Mouse (Mus musculus): ENCODE data around the gene Copa. TPM values are rescaled to one million over a fixed set of nuclear protein-coding genes. Genes with fewer than 3 reads are reported as not detected.

Gene Copa
- total RNA-seq, 2 experiments from 2014 or later: 106 to 108 TPM

DNA sequence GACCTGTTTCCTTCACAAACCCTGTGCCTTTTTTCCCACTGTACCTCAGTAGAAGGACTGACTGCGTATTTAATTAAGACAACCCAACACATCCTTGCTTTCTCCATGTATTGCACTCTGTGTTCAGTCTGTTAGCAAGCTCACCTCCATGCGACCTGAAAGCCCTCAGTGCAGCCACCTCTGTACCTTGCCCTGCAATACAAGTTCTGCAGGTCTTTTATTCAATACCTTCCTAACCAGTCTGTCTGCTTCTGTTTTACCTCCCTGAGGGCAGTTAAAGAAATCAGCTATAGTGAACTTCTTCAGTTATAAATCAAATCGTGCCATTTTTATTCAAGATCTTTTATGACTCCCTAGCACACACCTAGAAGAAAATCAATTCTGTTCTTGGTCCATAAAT is 59.2 kb downstream of the Copa start:
- no peak for DNase-seq

DNA sequence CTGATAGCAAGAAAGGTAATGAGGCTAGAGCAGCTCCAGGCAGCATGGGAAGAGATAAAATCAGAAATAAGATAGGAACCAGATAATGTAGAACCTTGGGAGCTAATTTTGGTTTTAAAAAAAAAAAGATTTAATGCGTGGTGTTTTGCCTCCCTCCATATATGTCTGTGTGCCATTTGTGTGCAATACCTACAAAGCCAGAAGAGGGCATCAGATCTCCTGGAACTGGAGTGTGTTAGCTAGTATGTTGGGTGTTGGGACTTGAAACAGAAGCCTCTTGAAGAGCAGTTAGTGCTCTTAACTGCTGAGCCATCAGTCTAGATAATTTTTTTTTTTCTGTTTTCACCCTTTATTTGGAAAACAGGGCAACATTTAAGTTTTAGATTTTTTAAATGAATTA is 61.2 kb downstream of the Copa start:
- peak; percentile 67 to 78 for DNase-seq

DNA sequence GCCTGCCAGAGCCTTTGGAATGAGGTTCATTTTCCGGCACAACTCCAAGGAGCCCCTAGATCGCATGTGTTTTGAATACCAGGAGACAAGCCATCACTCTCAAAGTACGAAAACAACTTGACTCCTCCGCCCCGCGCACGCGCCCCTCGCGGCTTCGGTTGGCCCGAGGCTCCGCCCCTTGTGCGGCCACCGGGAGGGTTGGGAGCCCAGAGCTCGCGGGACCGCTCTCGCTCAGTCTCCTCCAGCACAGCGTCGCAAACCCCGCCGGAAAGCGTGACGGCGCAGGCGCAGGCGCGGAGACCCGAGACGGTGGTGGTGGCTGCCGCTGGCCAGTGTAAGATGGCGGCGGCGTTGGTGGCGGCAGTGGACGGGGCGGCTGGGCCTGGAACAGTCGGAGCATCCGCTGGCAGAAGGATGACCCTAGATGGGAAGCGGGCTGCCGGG is 65.5 kb downstream of the Copa start, which contains the start of gene Dcaf8:
TSS of gene Dcaf8 (plus strand) at position 250 of the 444 bp plus-strand sequence.
- peak; percentile 97 to 99 for DNase-seq

DNA sequence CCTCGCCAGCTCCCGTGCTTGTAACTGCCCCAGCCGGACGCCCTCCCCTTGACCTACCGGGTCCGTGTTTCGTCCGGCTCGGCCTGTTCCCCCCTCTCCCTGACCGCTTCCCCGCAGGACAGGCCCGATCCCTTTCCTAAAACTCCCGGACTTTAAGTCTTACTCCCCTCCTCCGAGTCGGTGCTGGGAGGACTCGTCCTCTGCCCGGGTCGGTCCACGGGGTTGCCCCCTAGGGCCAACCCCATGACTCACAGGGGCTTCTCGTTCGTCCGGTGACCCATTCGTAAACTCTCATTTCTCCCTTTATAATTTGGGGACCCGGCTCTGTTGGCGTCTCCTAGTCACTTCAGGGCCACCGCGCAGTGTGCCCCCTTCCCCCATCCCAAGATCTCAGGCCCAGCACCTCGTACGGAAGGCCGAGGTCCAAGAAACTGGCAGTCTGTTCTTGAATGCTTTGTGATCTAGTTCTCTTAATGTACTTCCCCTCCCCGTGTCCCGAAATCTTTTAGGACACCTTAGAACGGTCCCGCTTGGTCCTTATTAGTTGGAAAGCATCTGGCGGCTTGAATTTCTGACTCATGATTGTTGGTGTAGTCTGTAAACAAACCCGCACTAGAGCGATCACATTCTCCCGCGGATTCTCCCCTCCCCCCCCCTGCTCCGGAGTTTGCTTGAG is 66.1 kb downstream of the Copa start:
- DNase-seq: peak; percentile 23 to 76

DNA sequence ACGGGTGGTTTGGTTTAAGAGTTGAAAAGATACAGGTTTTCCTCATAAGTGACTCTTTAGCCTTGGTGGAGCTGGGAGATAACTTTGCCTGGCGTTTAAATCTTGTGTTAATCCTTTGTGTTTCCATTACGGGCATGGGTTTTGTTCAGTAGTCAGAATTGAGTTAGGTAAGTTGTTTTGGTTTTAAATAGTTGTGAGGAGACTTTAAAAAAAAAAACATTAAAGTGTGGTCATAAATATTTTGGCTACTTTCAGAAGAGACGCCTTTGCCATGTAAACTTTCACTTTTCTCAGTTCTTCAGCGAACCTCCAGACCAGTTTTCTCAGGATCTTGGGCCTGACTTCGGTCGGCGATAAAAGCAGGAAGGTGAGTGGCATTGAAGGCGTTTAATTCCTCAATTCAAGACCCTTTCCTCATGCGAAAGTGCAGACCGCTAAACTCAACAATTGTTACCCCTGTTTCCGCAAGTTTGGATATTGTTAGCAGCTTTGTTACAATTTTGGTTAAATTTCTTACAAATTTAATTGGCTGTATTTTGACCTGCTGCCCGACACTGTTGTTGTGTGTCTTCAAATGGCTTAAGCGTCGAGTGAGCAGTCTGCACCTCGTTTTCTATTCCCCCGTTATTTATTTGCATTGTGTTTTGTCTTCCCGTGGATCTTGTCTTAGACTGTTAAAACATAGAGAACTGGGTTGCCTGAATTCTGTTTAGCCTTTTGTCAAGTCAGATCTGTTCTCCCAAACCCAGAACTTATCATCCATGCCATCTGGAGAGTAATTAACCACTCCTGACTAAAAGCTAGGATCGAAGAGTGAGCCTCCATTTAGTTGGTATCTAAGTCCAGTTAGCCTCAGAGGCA is 66.9 kb downstream of the Copa start:
- DNase-seq: no peak

DNA sequence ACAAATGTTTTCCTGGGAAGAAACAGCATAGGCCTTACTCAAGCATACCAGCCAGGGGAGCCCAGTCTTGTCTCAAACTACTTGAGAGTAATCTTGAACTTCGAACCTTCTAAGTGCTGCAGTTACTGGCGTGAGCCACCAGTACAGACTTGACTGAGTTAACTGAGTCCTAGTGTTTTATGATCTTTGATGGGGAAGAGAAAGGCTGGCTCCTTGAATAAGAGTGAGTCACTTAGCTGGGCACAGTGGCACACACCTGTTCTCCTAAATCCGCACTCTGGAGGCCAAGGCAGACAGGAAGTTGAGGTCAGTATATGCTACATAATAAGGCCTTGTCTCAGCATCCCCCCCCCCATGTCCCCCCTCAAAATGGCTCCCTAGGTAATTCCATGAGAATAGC is 72.2 kb downstream of the Copa start:
- DNase-seq: no peak

DNA sequence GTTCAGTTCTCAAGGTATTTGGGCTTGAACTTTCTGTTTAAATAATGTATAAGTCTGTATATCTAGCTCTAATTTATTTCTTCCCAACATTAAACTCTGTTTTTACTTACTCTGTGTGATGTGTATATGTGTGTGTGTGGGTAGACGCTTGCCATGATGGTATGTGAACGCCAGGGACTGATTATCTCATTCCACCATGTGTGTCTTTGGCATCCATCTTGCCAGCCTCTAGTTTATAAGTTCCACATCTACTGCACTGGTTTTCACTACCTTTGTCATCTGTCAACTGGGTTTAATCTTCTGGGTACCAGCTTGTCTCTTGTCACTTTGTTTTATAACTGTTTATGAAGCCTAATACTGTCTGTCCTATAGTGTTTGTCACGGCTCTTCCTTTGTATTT is 73.2 kb downstream of the Copa start:
- no peak for DNase-seq

DNA sequence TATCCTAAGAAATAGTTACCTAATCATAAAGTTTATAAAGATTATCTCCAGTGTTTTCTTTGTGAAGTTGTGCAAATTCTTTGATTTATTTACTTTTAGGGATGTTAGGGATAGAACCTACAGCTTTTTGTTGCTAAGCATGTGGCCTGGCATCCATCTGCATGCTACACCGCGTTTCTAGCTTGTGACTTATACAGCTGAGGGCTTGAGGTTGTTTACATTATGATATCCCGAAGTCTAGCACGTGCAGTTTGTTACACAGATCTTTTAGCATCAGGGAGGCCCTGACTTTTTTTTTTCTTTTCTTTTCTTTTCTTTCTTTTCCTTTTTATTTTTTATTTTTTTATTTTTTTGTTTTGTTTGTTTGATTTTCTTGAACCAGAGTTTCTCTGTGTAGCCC is 77.6 kb downstream of the Copa start:
- no peak for DNase-seq

DNA sequence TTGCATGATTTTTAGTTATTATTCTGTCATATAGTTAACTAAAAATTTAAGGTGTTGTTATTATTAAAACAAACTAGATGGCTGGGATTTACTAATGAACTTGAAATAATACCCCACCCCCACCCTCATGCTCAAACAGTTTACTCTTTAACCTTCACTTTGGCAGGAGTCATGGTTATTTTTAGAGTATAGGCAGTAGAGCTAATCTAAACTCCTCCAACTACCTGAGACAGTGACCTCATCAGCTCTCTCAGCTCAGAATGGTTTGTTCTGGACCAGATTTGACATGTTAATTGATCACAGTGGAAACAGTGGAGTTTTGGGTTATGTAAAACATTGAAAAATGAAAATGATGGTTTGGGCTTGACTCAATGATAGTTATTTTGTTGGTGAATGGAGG is 78.2 kb downstream of the Copa start:
- DNase-seq: no peak

DNA sequence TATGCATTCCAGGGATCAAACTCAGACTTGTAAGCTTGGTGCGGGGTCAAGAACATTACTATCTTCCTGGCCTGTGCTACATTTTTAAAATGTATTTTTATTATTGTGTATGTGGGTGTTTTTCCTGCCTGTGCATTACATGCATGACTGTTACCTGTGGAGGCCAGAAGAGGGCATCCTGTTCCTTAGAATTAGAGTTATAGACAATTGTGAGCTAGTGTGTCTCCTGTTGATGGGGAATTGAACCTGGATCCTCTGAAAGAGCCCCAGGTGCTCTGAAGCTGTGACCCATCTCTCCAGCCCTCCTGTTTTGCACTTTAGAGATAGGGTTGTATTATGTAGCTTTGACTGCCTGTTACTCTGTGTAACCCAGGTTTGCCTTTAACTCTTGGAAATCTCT is 79.7 kb downstream of the Copa start:
- peak; percentile 40 to 61 for DNase-seq

DNA sequence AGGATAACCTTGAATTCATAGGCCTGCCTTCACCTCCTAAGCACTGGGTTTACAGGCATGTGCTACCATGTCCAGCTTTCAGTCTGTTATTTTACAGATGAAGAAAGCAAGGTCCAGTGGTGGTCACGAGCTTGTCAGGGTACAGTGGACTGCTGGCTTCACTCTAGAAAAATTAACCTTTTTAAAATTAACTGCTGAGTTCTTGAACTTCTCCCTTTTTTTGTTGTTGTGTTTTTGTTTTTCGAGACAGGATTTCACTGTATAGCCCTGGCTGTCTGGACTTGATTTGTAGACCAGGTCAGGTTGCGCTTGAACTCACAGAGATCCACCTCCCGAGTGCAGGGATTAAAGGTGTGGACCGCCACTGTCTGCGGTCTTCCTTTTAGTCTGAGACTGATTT is 80.6 kb downstream of the Copa start:
- DNase-seq: no peak

DNA sequence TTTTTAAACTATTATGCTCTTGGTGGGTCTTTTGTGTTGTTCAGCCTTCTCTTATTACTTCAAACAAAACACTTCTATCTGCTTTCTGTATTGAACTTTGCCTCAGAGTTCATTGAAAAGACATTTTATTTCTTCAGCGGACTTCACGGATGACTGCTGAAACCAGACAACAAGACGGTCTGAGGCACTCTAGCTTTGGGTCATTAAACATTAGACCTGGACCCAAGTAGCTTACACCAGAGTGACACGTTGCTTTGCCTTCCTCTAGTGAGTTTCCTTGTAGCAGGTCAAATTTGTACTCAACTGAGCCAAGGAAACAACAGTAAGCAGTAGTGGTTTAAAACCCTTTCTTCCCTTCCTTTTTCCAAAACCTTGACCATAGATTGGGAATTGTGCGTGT is 85.6 kb downstream of the Copa start:
- no peak for DNase-seq

DNA sequence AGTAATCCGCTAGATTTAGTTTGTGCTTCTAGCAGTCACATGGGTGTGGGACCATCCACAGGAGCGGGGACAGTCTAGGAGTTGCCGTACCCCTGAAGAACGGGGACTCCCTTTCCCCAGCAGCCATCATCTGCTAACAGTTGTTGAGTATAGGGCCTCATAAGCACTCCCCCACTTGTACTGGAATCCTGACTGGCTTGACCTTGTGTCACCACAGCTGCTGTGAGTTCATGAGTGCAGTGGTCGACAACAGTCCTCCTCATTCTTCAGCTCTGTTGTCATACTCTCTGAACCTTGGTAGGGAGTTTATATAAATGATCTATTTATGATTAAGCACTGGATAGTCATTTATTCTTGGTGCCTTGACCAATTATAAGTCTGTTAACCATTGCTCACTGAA is 87.5 kb downstream of the Copa start:
- DNase-seq: no peak

Other genes starting within 250 kb of the Copa start
- 1 to 10 TPM; 1.5 to 2.5 TPM for gene Cd84, start 242.8 kb upstream of the Copa start, total RNA-seq (2021)
- gene Gm10521, start 186.9 kb upstream of the Copa start, total RNA-seq (2021): under 1 TPM in 1 of 2 experiments, not detected in 1; 0.36 TPM
- gene Slamf6, start 165.0 kb upstream of the Copa start, total RNA-seq (2021): 1 to 10 TPM in 1 of 2 experiments, under 1 TPM in 1; 0.10 to 1.3 TPM
- gene Vangl2, start 54.1 kb upstream of the Copa start, total RNA-seq (2021): under 1 TPM; 0.77 to 0.95 TPM
- gene Nhlh1, start 25.0 kb upstream of the Copa start, total RNA-seq (2021): not detected
- gene Ncstn, start 266 bp downstream of the Copa start, total RNA-seq (2021): 10 to 100 TPM; 39.5 to 43.8 TPM
- 100 to 1,000 TPM; 116 to 143 TPM for gene Pex19, start 44.2 kb downstream of the Copa start, total RNA-seq (2021)
- 100 to 1,000 TPM; 110 to 119 TPM for gene Dcaf8, start 65.6 kb downstream of the Copa start, total RNA-seq (2021)
- 10 to 100 TPM; 57.4 to 69.9 TPM for gene Pea15a, start 124.3 kb downstream of the Copa start, total RNA-seq (2021)
- 1 to 10 TPM; 2.2 to 2.7 TPM for gene Casq1, start 137.3 kb downstream of the Copa start, total RNA-seq (2021)
- gene Atp1a4, start 175.9 kb downstream of the Copa start, total RNA-seq (2021): not detected
- gene Igsf8, start 179.1 kb downstream of the Copa start, total RNA-seq (2021): 10 to 100 TPM in 1 of 2 experiments, 1 to 10 TPM in 1; 9.8 to 10.1 TPM
- gene Atp1a2, start 215.5 kb downstream of the Copa start, total RNA-seq (2021): 100 to 1,000 TPM; 496 to 511 TPM
- not detected for gene Kcnj9, start 246.8 kb downstream of the Copa start, total RNA-seq (2021)

Measured in heart, adult 18-20 months (tissue).